Mouse (Mus musculus) heart, embryonic 14.5 days (tissue): ENCODE measurements at regions not wholly inside any gene's neighbourhood (a gene's known extent, or its start where the extent isn't known, plus 50 kb on each side); places are given as distances from the start of the nearest gene placed in this dataset. TPM values are rescaled to one million over a fixed set of nuclear protein-coding genes. Genes with fewer than 3 reads are reported as not detected.

Experiments used
- ATAC-seq: fragments of 200-750 bp; cut with Nextera tagmentation; 2 replicates; pipeline ENCODE4 v1.8.0; 2017; ENCODE audit warnings: low read depth, moderate TSS enrichment; ENCODE audit not compliant: insufficient number of reproducible peaks, insufficient read depth, low FRiP score
- H3K27ac ChIP-seq, 2 experiments: fragments of 200-500 bp in 1 of 2; fragments of 300-500 bp in 1 of 2; sonication (generic) in 1 of 2; replicated peaks in 1 of 2; 2 replicates each; pipeline ENCODE4 v1.5.1; 2012 to 2014; ENCODE audit warnings: low read depth in 2 of 2, low read length in 2 of 2, control low read depth in 1 of 2, mild to moderate bottlenecking in 1 of 2, mixed read lengths in 1 of 2; ENCODE audit not compliant: control insufficient read depth in 1 of 2, insufficient read depth in 1 of 2
- H3K27me3 ChIP-seq: fragments of 300-500 bp; sonication (generic); 2 replicates; pipeline ENCODE4 v1.6.1; 2014; ENCODE audit warnings: mild to moderate bottlenecking, low read length, control low read depth; ENCODE audit not compliant: control insufficient read depth, insufficient read depth
- H3K36me3 ChIP-seq: fragments of 300-500 bp; sonication (generic); 2 replicates; pipeline ENCODE4 v1.6.1; 2014; ENCODE audit warnings: mild to moderate bottlenecking, control low read depth, low read length, mixed read lengths; ENCODE audit not compliant: control insufficient read depth, insufficient read depth
- H3K4me1 ChIP-seq, 2 experiments: fragments of 200-500 bp in 1 of 2; fragments of 300-500 bp in 1 of 2; sonication (generic) in 1 of 2; 2 replicates each; pipeline ENCODE4 v1.6.1; 2012 to 2014; ENCODE audit warnings: low read length in 2 of 2, control low read depth in 1 of 2, mixed read lengths in 1 of 2; ENCODE audit not compliant: control insufficient read depth in 2 of 2, insufficient read depth in 2 of 2
- H3K4me2 ChIP-seq: fragments of 300-500 bp; sonication (generic); 2 replicates; pipeline ENCODE4 v1.6.1; 2014; ENCODE audit warnings: mild to moderate bottlenecking, low read length
- H3K4me3 ChIP-seq, 2 experiments: fragments of 200-500 bp in 1 of 2; fragments of 300-500 bp in 1 of 2; sonication (generic) in 1 of 2; 2 replicates each; pipeline ENCODE4 v1.5.1; 2012 to 2014; ENCODE audit warnings: low read length in 2 of 2, mild to moderate bottlenecking in 2 of 2, control low read depth in 1 of 2, low read depth in 1 of 2, moderate library complexity in 1 of 2; ENCODE audit not compliant: control insufficient read depth in 1 of 2, insufficient read depth in 1 of 2
- H3K9ac ChIP-seq: fragments of 300-500 bp; sonication (generic); 2 replicates; pipeline ENCODE4 v1.6.1; 2014; ENCODE audit warnings: mild to moderate bottlenecking, low read length
- H3K9me3 ChIP-seq: fragments of 300-500 bp; sonication (generic); 2 replicates; pipeline ENCODE4 v1.6.1; 2016; ENCODE audit warnings: low read length, control low read depth; ENCODE audit not compliant: control insufficient read depth
- WGBS: fragments of 180-500 bp; shearing (Covaris S2); extraction: QIAGEN DNeasy Blood & Tissue Kit; methylation state at CpG from one replicate; pipeline ENCODE4 v1.1.7; 2014; 5-methylcytosine and 5-hydroxymethylcytosine counted together
- microRNA-seq: library from miRNA; unstranded; fragments of <30 nt; microRNA quantifications from one replicate; pipeline ENCODE4, GENCODE M21; 2016

GRCm38 (mm10) chr2:159732413-159732812 is 601.5 kb downstream of the Gm826 start:
- 0 out of 2 replicates have a peak, but pooled peaks have one; percentile 43 for ATAC-seq
- 12% methylated on average over 3 of the region's 3 CpGs for WGBS
- no peak overlapping the region for H3K4me2 ChIP-seq

GRCm38 (mm10) chr2:159734576-159734975 is 599.4 kb downstream of the Gm826 start:
- Histone ChIP-seq H3K36me3 (no peaks in the 10 kb centered on the region), H3K9ac (no peak overlapping the region), H3K4me1 (peaks cover 11 to 15% of the 10 kb centered on the region in 2 experiments), H3K4me3 (no peak overlapping the region), H3K4me2 (no peak overlapping the region), H3K27me3 (no peaks in the 10 kb centered on the region), H3K9me3 (no peaks in the 10 kb centered on the region), H3K27ac (no peak overlapping the region)
- 74% methylated on average over 5 of the region's 5 CpGs for WGBS
- ATAC-seq, result no peak

More at GRCm38 (mm10) chr2:159732413-159732812, 601.5 kb downstream of the Gm826 start:
- Histone ChIP-seq H3K4me3 (no peak overlapping the region), H3K27ac (peak overlapping the region; percentile 78 to 80), H3K4me1 (peaks cover 13 to 30% of the 10 kb centered on the region in 2 experiments), H3K36me3 (no peaks in the 10 kb centered on the region), H3K9me3 (no peaks in the 10 kb centered on the region), H3K27me3 (no peaks in the 10 kb centered on the region), H3K9ac (peak overlapping the region; percentile 62; the same call in 1 of the 2 replicates)

- H3K4me2 ChIP-seq, result no peak overlapping the region
- 73% methylated on average over 7 of the region's 7 CpGs for WGBS
- H3K4me1 ChIP-seq, result no peaks in the 10 kb centered on the region
- H3K36me3 ChIP-seq, result no peaks in the 10 kb centered on the region
- no peak overlapping the region for H3K4me3 ChIP-seq
- no peak for ATAC-seq
- H3K9ac ChIP-seq, result no peak overlapping the region
- H3K9me3 ChIP-seq, result no peaks in the 10 kb centered on the region
- H3K27me3 ChIP-seq, result no peaks in the 10 kb centered on the region
- no peak overlapping the region for H3K27ac ChIP-seq
These were observed 578.4 kb downstream of the Gm826 start for GRCm38 (mm10) chr2:159755541-159756011.

- no peak overlapping the region for H3K4me2 ChIP-seq
- no peaks in the 10 kb centered on the region for H3K36me3 ChIP-seq
- no peak overlapping the region for H3K27ac ChIP-seq
- ATAC-seq, result no peak
- 84% methylated on average over 6 of the region's 6 CpGs for WGBS
- no peaks in the 10 kb centered on the region for H3K9me3 ChIP-seq
- no peaks in the 10 kb centered on the region for H3K4me1 ChIP-seq
- no peak overlapping the region for H3K4me3 ChIP-seq
- no peak overlapping the region for H3K9ac ChIP-seq
- no peaks in the 10 kb centered on the region for H3K27me3 ChIP-seq
These were observed 573.2 kb downstream of the Gm826 start for GRCm38 (mm10) chr2:159760806-159761205.

GRCm38 (mm10) chr2:159763115-159763514 is 570.8 kb downstream of the Gm826 start:
- no peaks in the 10 kb centered on the region for H3K27me3 ChIP-seq
- no peak overlapping the region for H3K27ac ChIP-seq
- H3K36me3 ChIP-seq, result no peaks in the 10 kb centered on the region
- no peaks in the 10 kb centered on the region for H3K4me1 ChIP-seq
- no peak overlapping the region for H3K4me3 ChIP-seq
- H3K9me3 ChIP-seq, result no peaks in the 10 kb centered on the region
- no peak overlapping the region for H3K4me2 ChIP-seq
- no peak for ATAC-seq
- 46% methylated on average over 6 of the region's 6 CpGs for WGBS
- no peak overlapping the region for H3K9ac ChIP-seq

Small RNA genes in the stretch of these regions (microRNA-seq; reads per million reads assigned to microRNA genes)
- gene Gm44319, result not detected
